Mouse (Mus musculus) thymus, adult 2 months (tissue): Measurements from ENCODE around the gene Trim72.

ENCODE experiments used
- CTCF ChIP-seq: fragments of 200-500 bp; IDR thresholded peaks from 2 replicates; pipeline ENCODE4 v1.5.1; 2012; ENCODE audit warnings: mild to moderate bottlenecking, control low read depth, low read length, moderate library complexity, borderline replicate concordance; ENCODE audit not compliant: control insufficient read depth, poor library complexity, insufficient read depth; ENCODE audit errors: extremely low read depth
- POLR2A ChIP-seq: fragments of 200-500 bp; IDR thresholded peaks from 2 replicates; pipeline ENCODE4 v1.6.1; 2012; ENCODE audit warnings: mild to moderate bottlenecking, low read length, control low read depth, moderate library complexity; ENCODE audit not compliant: control insufficient read depth, poor library complexity, insufficient read depth; ENCODE audit errors: extremely low read depth

DNA sequence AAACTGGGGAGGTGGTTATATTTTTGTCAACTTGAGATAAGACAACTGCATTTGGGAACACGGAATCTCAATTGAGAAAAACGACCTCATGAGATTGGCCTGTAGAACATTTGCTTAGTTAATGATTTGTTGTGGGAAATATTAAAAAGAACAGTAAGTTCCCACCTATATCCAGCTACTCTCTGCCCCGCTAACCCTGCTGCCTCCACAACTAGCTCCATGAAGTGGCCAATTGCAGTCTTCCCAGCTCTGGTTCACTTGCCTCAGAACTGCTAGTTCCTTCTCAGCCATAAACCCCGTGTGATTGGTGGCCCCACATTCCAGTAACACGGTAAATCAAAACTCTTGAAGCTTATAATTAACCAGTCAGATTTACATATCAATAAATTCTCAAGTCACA is 44.4 kb upstream of the Trim72 start:
- TF ChIP-seq CTCF (no peak), POLR2A (no peak)
